ENCODE assay signal across 15 mouse cellular contexts in the genomic region with DNA sequence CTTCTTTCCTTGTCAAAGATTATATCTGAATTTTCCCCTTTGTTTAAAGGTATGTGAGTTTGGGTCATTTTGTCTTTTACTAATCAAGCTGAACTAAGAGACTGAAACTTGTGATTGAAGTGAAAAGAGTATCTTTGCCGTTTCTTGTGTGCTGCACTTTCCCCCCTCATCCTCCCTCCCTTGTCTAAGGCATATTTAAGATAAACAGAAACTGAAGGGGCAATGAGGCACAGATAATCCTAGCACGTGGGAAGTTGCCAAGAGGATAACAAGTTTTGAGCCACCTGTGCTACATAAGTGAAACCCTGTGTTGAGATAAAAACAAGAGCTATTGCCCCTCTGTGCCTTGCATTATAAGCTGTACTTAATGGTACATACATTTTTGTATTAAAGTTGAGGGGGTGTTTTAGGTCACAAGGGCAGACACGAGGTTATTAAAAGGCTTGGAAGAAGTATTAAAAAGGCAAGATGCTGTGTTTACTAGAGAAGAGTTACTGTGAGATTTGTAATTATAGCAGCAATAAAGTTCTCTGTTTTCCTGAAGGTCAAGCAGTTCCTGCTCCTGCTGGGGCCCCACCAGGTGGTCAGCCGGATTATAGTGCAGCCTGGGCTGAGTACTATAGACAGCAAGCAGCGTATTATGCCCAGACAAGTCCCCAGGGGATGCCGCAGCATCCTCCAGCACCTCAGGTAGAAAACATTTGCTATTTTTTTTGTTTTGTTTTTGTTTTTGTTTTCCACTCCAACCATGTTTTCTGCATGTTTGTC. TPM values are rescaled to one million over a fixed set of nuclear protein-coding genes. Genes with fewer than 3 reads are reported as not detected.
DNase-seq lines count a peak whose midpoint lies in the region; ATAC-seq and TF ChIP-seq lines count a peak whose summit lies in the region.
"Had no signal": no experiment of that assay in that cellular context is flagged by ENCODE, and none has a peak within 500 bp of the region (broad histone marks: within the 10 kb centered on the region; RNA-seq: fewer than 3 reads in every experiment).

No protein-coding gene starts in this region.

- DNase-seq in heart, postnatal 36 days, result no peak
- DNase-seq in CH12.LX (ENCODE audit: extremely low read depth), result no peak
- peak; percentile 85 for DNase-seq in ZHBTc4 (ENCODE audit: low read depth, low spot score)
- DNase-seq in liver, embryonic 13.5 days, result peak; percentile 27
- no peak for DNase-seq in retina, embryonic 14.5 days (ENCODE audit: low spot score)
- no peak for DNase-seq in right cerebral cortex, postnatal 10 days (ENCODE audit: low spot score in 2 of 2)
- no peak for DNase-seq in lung, postnatal 4 days
- DNase-seq: cerebellum, adult 8-10 months; gastrocnemius, postnatal 14 days; kidney, adult 9 months; lung, adult 18-20 months had no signal

- 48% methylated on average over 6 of the region's 6 CpGs for WGBS in heart, embryonic 13.5 days
- WGBS in liver, embryonic 13.5 days (ENCODE audit: insufficient replicate concordance), result 57% methylated on average over 6 of the region's 6 CpGs

- H3K27me3 ChIP-seq in heart, embryonic 13.5 days (replicated peaks), result no peaks in the 10 kb centered on the region
- no peaks in the 10 kb centered on the region for H3K27me3 ChIP-seq in CH12.LX (replicated peaks)
- H3K27me3 ChIP-seq in liver, embryonic 13.5 days, result no peaks in the 10 kb centered on the region

- TF ChIP-seq CTCF in CH12.LX (conservative IDR thresholded peaks at IDR 0.05 in 1 of 2, IDR thresholded peaks at IDR 0.05 in 1 of 2; ENCODE audit: low read depth in 2 of 2, low read length in 2 of 2), result no peak

- ATAC-seq in heart, embryonic 13.5 days (ENCODE audit: extremely low read depth, insufficient number of reproducible peaks, low FRiP score, low TSS enrichment), result no peak
- ATAC-seq in liver, embryonic 13.5 days (ENCODE audit: low read depth), result peak; percentile 83
- ATAC-seq: forebrain, embryonic 16.5 days had no signal

- intact Hi-C loops in heart, postnatal 36 days (cut with DNase I), result loop anchor here (2.0 kb wide), 1 partner anchor 17 kb away; no protein-coding TSS in a partner anchor

- dilution Hi-C loops in CH12.LX (cut with MboI; ENCODE audit: extremely low pct_ligation_motif_present, extremely low pct_unique_long_range_greater_than_20kb, low sequenced_read_pairs), result no loop called here

- TF ChIP-seq RAD21 in CH12.LX (IDR thresholded peaks at IDR 0.05; ENCODE audit: low read depth, low read length), result no peak

- H3K36me3 ChIP-seq in heart, embryonic 13.5 days, result peaks cover 85% of the 10 kb centered on the region
- peaks cover 53 to 93% of the 10 kb centered on the region in 2 experiments for H3K36me3 ChIP-seq in CH12.LX (replicated peaks in 1 of 2; ENCODE audit: control insufficient read depth in 1 of 2, insufficient read depth in 1 of 2, low read length in 1 of 2)
- H3K36me3 ChIP-seq in liver, embryonic 13.5 days, result peaks cover 74% of the 10 kb centered on the region

- TF ChIP-seq POLR2A in CH12.LX (IDR thresholded peaks at IDR 0.05; ENCODE audit: low read depth, low read length), result 0 out of 2 replicates have a peak, but pooled peaks have one; percentile 32

- TF ChIP-seq EP300 in CH12.LX (IDR thresholded peaks at IDR 0.05; ENCODE audit: low read length), result no peak

- peak overlapping the region; percentile 58 for H3K27ac ChIP-seq in heart, embryonic 13.5 days (replicated peaks)
- H3K27ac ChIP-seq in CH12.LX (ENCODE audit: insufficient read depth, low read depth), result no peak overlapping the region
- H3K27ac ChIP-seq in liver, embryonic 13.5 days, result no peak overlapping the region
- H3K27ac ChIP-seq: hindbrain, embryonic 14.5 days had no signal

- no peak overlapping the region for H3K4me2 ChIP-seq in heart, embryonic 13.5 days
- H3K4me2 ChIP-seq in CH12.LX (ENCODE audit: insufficient read depth, low read depth, poor library complexity, severe bottlenecking), result no peak overlapping the region
- H3K4me2 ChIP-seq in liver, embryonic 13.5 days, result no peak overlapping the region
- H3K4me2 ChIP-seq: hindbrain, embryonic 14.5 days had no signal

- in situ Hi-C loops in CH12.LX (cut with MboI; ENCODE audit: low pct_ligation_motif_present, low pct_unique_long_range_greater_than_20kb, low sequenced_read_pairs), result no loop called here

- H3K4me3 ChIP-seq in heart, embryonic 13.5 days, result no peak overlapping the region
- no peak overlapping the region for H3K4me3 ChIP-seq in CH12.LX (replicated peaks in 1 of 3; ENCODE audit: low read depth in 2 of 3, low read length in 2 of 3, poor library complexity in 1 of 3)
- H3K4me3 ChIP-seq in liver, embryonic 13.5 days (replicated peaks), result no peak overlapping the region

- H3K79me2 ChIP-seq in CH12.LX (replicated peaks; ENCODE audit: control insufficient read depth, extremely low read depth, insufficient read depth, poor library complexity, severe bottlenecking), result peaks cover 25% of the 10 kb centered on the region

- H3K9ac ChIP-seq in heart, embryonic 13.5 days, result no peak overlapping the region
- no peak overlapping the region for H3K9ac ChIP-seq in CH12.LX (ENCODE audit: insufficient read depth, low read depth)
- H3K9ac ChIP-seq in liver, embryonic 13.5 days, result no peak overlapping the region
- H3K9ac ChIP-seq: hindbrain, embryonic 14.5 days had no signal

- H3K4me1 ChIP-seq in heart, embryonic 13.5 days, result peaks cover 9% of the 10 kb centered on the region
- peaks cover 0 to 18% of the 10 kb centered on the region in 2 experiments; a peak in 2 of 4 replicates for H3K4me1 ChIP-seq in CH12.LX (ENCODE audit: control insufficient read depth in 1 of 2, insufficient read depth in 2 of 2)
- peaks cover 17% of the 10 kb centered on the region for H3K4me1 ChIP-seq in liver, embryonic 13.5 days (replicated peaks)

- no peaks in the 10 kb centered on the region for H3K9me3 ChIP-seq in heart, embryonic 13.5 days
- H3K9me3 ChIP-seq in CH12.LX (replicated peaks; ENCODE audit: low read length), result no peaks in the 10 kb centered on the region
- H3K9me3 ChIP-seq in liver, embryonic 13.5 days (replicated peaks), result no peaks in the 10 kb centered on the region

TF ChIP-seq in CH12.LX, 34 proteins besides CTCF, POLR2A, EP300 and RAD21:
- TF ChIP-seq CHD2 (IDR thresholded peaks at IDR 0.05; ENCODE audit: low read length) (no peak), POLR2AphosphoS2 (IDR thresholded peaks at IDR 0.05; ENCODE audit: low read depth, low read length) (peak; percentile 63; the same call in 1 of the 2 replicates), KAT2A (IDR thresholded peaks at IDR 0.05; ENCODE audit: insufficient replicate concordance, low read length) (no peak), NELFE (IDR thresholded peaks at IDR 0.05; ENCODE audit: low read depth, low read length) (no peak), SMC3 (IDR thresholded peaks at IDR 0.05; ENCODE audit: low read depth, low read length) (no peak), ZMIZ1 (IDR thresholded peaks at IDR 0.05; ENCODE audit: low read depth, low read length) (peak; percentile 49; the same call in 1 of the 2 replicates), ETS1 (conservative IDR thresholded peaks at IDR 0.05; ENCODE audit: low read depth, low read length) (no peak)

RNA-seq across cellular contexts. Expression of a gene that starts 21.3 kb away (rescaled TPM):
- 118 and 128 TPM in 2 replicates for polyA plus RNA-seq in heart, embryonic 13.5 days (2015; fragmentation: Nextera tagmentation; extraction: Ambion mirVana)
- 10 to 100 TPM; 50.8 to 56.1 TPM for total RNA-seq in heart, postnatal 36 days (2021)
- 214 and 306 TPM in 2 replicates for total RNA-seq in CH12.LX (2012; rRNA removed)
- total RNA-seq in CH12.LX (2014; rRNA removed), result 333 and 398 TPM in 2 replicates
- polyA plus RNA-seq in CH12.LX (2012; ENCODE audit: insufficient read length, low read depth), result 224 and 237 TPM in 2 replicates
- polyA plus RNA-seq in liver, embryonic 13.5 days (2015; fragmentation: Nextera tagmentation; extraction: Ambion mirVana), result 99.4 and 128 TPM in 2 replicates

RNA-seq across cellular contexts. Expression of a gene that starts 21.4 kb away (rescaled TPM):
- polyA plus RNA-seq in heart, embryonic 13.5 days (2015; fragmentation: Nextera tagmentation; extraction: Ambion mirVana), result 38.3 and 47.6 TPM in 2 replicates
- total RNA-seq in heart, postnatal 36 days (2021), result 100 to 1,000 TPM in 1 of 2 experiments, 10 to 100 TPM in 1; 98.1 to 111 TPM
- 11.7 and 14.9 TPM in 2 replicates for total RNA-seq in CH12.LX (2012; rRNA removed)
- total RNA-seq in CH12.LX (2014; rRNA removed), result 26.4 and 30.0 TPM in 2 replicates
- 17.7 and 19.5 TPM in 2 replicates for polyA plus RNA-seq in CH12.LX (2012; ENCODE audit: insufficient read length, low read depth)
- 35.2 and 46.3 TPM in 2 replicates for polyA plus RNA-seq in liver, embryonic 13.5 days (2015; fragmentation: Nextera tagmentation; extraction: Ambion mirVana)

RNA-seq across cellular contexts. Expression of a gene that starts 34.6 kb away (rescaled TPM):
- 192 and 211 TPM in 2 replicates for polyA plus RNA-seq in heart, embryonic 13.5 days (2015; fragmentation: Nextera tagmentation; extraction: Ambion mirVana)
- 100 to 1,000 TPM; 341 to 349 TPM for total RNA-seq in heart, postnatal 36 days (2021)
- total RNA-seq in CH12.LX (2012; rRNA removed), result 0.08 TPM in 2 replicates
- not detected in 2 replicates for total RNA-seq in CH12.LX (2014; rRNA removed)
- polyA plus RNA-seq in CH12.LX (2012; ENCODE audit: insufficient read length, low read depth), result 0.17 and 0.67 TPM in 2 replicates
- 1.6 and 1.8 TPM in 2 replicates for polyA plus RNA-seq in liver, embryonic 13.5 days (2015; fragmentation: Nextera tagmentation; extraction: Ambion mirVana)
- total RNA-seq: megakaryocyte, adult 5-6 weeks had no signal

Comparison
In these comparisons a context has a peak if more than half of its experiments do, and no peak if none do; other contexts are left out.
1. DNase-seq: peak in ZHBTc4 (single experiment) and liver, embryonic 13.5 days (single experiment); none in heart, postnatal 36 days (0 of 2), CH12.LX (single experiment), retina, embryonic 14.5 days (single experiment), right cerebral cortex, postnatal 10 days (0 of 2) and lung, postnatal 4 days (0 of 2).
2. RNA of a gene that starts 34.6 kb away (polyA plus RNA-seq): 192 to 211 TPM in heart, embryonic 13.5 days; 1.6 to 1.8 TPM in liver, embryonic 13.5 days and 0.17 to 0.67 TPM in CH12.LX; every median in the first group is over 10 times any median in the second.